Mouse (Mus musculus) adipocyte (in vitro differentiated cells): ENCODE data around the gene Mob3a.
"Not testable (repeated sequence)": the region's sequence is repeated elsewhere in the genome, so short reads cannot be mapped to it uniquely, and the experiment has no call there.

ENCODE experiments used
- DNase-seq: peaks from one replicate; pipeline ENCODE4 v3.0.0-alpha.2; 2016; ENCODE audit warnings: low spot score

The Mob3a gene

GRCm38 (mm10) chr10:80663485-80664196, 38.1 kb downstream of the Mob3a start:
- DNase-seq, result no peak

- peak; percentile 30 for DNase-seq
These were observed 40.6 kb downstream of the Mob3a start for GRCm38 (mm10) chr10:80661149-80661548.

- peak; percentile 83 for DNase-seq
These were observed 42.6 kb downstream of the Mob3a start for GRCm38 (mm10) chr10:80659213-80659612.

GRCm38 (mm10) chr10:80658841-80659202, 43.0 kb downstream of the Mob3a start:
- DNase-seq, result no peak

GRCm38 (mm10) chr10:80658194-80658840, 43.5 kb downstream of the Mob3a start:
- no peak for DNase-seq

GRCm38 (mm10) chr10:80656863-80657623, 44.7 kb downstream of the Mob3a start, which contains the start of gene Btbd2:
Btbd2 (minus strand) TSS chr10:80657071.
- DNase-seq, result no peak

GRCm38 (mm10) chr10:80656130-80656862, 45.5 kb downstream of the Mob3a start:
- DNase-seq, result peak; percentile 99

- DNase-seq, result no peak
These were observed 46.2 kb downstream of the Mob3a start for GRCm38 (mm10) chr10:80655406-80656129.

GRCm38 (mm10) chr10:80654866-80655265, 46.9 kb downstream of the Mob3a start:
- DNase-seq, result no peak

- no peak for DNase-seq
These were observed 48.5 kb downstream of the Mob3a start for GRCm38 (mm10) chr10:80653156-80653720.

- DNase-seq, result no peak
These were observed 51.4 kb downstream of the Mob3a start for GRCm38 (mm10) chr10:80650392-80650791.

GRCm38 (mm10) chr10:80649910-80650309, 51.9 kb downstream of the Mob3a start:
- not testable (repeated sequence) for DNase-seq

GRCm38 (mm10) chr10:80646936-80647335, 54.8 kb downstream of the Mob3a start:
- DNase-seq, result no peak

- DNase-seq, result no peak
These were observed 66.4 kb downstream of the Mob3a start for GRCm38 (mm10) chr10:80635345-80635744.
